Mouse (Mus musculus): ENCODE results near the gene Acer1. TPM values are rescaled to one million over a fixed set of nuclear protein-coding genes. Genes with fewer than 3 reads are reported as not detected.
"Not testable (repeated sequence)": the region's sequence is repeated elsewhere in the genome, so short reads cannot be mapped to it uniquely, and the experiment has no call there.

The Acer1 gene
- polyA plus RNA-seq, 1 experiment from 2014 or later = not detected

DNA sequence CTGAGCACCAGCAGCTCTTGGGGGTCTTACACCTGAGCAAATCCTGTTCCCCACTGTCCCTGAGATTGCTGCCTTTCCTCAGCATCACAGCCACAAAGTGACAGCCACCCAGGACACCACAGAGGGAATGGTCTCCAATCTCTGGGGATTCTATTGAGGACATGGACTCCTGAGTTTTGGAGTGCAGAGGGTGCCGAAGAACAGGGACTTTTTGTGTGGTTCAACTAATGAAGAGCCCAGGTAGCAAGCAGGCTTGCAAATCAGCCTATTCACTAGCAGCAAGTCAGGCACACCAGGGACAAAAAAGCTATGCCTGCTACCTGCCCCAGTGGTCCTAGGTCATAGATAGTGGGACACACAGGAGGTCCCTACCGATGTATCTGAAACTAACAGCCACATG lies 48.5 kb downstream of the Acer1 start:
- 91% methylated on average over 2 of the region's 2 CpGs for WGBS
- Histone ChIP-seq H3K9ac (peak overlapping the region; percentile 98), H3K27ac (replicated peaks) (no peak overlapping the region), H3K4me2 (peak overlapping the region; percentile 95), H3K27me3 (0 out of 2 replicates have a peak, but pooled peaks cover 4% of the 10 kb centered on the region), H3K4me3 (peak overlapping the region; percentile 95), H3K9me3 (no peaks in the 10 kb centered on the region), H3K4me1 (replicated peaks) (peaks cover 59% of the 10 kb centered on the region), H3K36me3 (0 out of 2 replicates have a peak, but pooled peaks cover 4% of the 10 kb centered on the region)
- no peak for ATAC-seq (ENCODE audit: low read depth)

- ATAC-seq (ENCODE audit: low read depth) = no peak
- no peaks in the 10 kb centered on the region for H3K27me3 ChIP-seq
- no peak overlapping the region for H3K4me2 ChIP-seq
- H3K36me3 ChIP-seq = peaks cover 22% of the 10 kb centered on the region
- WGBS = 89% methylated on average over 8 of the region's 8 CpGs
- H3K4me3 ChIP-seq = no peak overlapping the region
- no peak overlapping the region for H3K9ac ChIP-seq
- H3K27ac ChIP-seq (replicated peaks) = no peak overlapping the region
- no peaks in the 10 kb centered on the region for H3K9me3 ChIP-seq
- H3K4me1 ChIP-seq (replicated peaks) = peaks cover 56% of the 10 kb centered on the region
Observed at GRCm38 (mm10) chr17:56930026-56930425, 51.9 kb downstream of the Acer1 start.

GRCm38 (mm10) chr17:56929530-56929929 lies 52.4 kb downstream of the Acer1 start:
- H3K27ac ChIP-seq (replicated peaks) = no peak overlapping the region
- H3K4me1 ChIP-seq (replicated peaks) = peaks cover 53% of the 10 kb centered on the region
- no peak overlapping the region for H3K4me3 ChIP-seq
- WGBS = 95% methylated on average over 1 of the region's 1 CpGs
- no peak for ATAC-seq (ENCODE audit: low read depth)
- H3K27me3 ChIP-seq = no peaks in the 10 kb centered on the region
- H3K4me2 ChIP-seq = no peak overlapping the region
- H3K9me3 ChIP-seq = no peaks in the 10 kb centered on the region
- H3K36me3 ChIP-seq = peaks cover 27% of the 10 kb centered on the region
- no peak overlapping the region for H3K9ac ChIP-seq

DNA sequence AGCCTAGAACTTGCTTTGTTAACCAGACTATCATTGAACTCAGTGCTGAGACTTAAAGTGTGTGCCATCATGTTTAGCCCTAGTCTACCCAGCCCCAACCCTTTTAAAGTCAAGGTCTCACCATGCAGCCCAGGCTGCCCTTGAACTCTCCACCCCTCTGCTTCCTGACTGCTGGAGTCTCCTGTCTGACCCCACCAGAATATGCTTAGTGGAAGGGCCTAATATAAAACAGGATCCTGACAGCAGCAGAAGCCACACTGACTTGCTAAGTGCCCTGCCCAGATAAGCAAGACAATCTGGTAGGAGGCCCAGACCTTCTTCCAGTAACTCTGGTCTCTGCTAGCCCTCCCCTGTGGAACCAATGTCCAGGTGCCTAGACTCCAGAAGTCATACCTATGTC lies 52.8 kb downstream of the Acer1 start:
- no peak overlapping the region for H3K9ac ChIP-seq
- H3K27ac ChIP-seq (replicated peaks) = no peak overlapping the region
- no peaks in the 10 kb centered on the region for H3K27me3 ChIP-seq
- H3K36me3 ChIP-seq = peaks cover 31% of the 10 kb centered on the region
- no peaks in the 10 kb centered on the region for H3K9me3 ChIP-seq
- no peak for ATAC-seq (ENCODE audit: low read depth)
- no peak overlapping the region for H3K4me3 ChIP-seq
- peaks cover 49% of the 10 kb centered on the region for H3K4me1 ChIP-seq (replicated peaks)
- no peak overlapping the region for H3K4me2 ChIP-seq

- no peak overlapping the region for H3K27ac ChIP-seq (replicated peaks)
- no peak overlapping the region for H3K4me3 ChIP-seq
- no peak for ATAC-seq (ENCODE audit: low read depth)
- WGBS = 96% methylated on average over 2 of the region's 2 CpGs
- H3K27me3 ChIP-seq = no peaks in the 10 kb centered on the region
- H3K9ac ChIP-seq = no peak overlapping the region
- no peak overlapping the region for H3K4me2 ChIP-seq
- H3K36me3 ChIP-seq = peaks cover 52% of the 10 kb centered on the region
- H3K4me1 ChIP-seq (replicated peaks) = peaks cover 18% of the 10 kb centered on the region
- no peaks in the 10 kb centered on the region for H3K9me3 ChIP-seq
Observed at GRCm38 (mm10) chr17:56925998-56926397, 55.9 kb downstream of the Acer1 start.

- H3K4me2 ChIP-seq = no peak overlapping the region
- H3K4me1 ChIP-seq (replicated peaks) = no peaks in the 10 kb centered on the region
- ATAC-seq (ENCODE audit: low read depth) = no peak
- H3K27me3 ChIP-seq = no peaks in the 10 kb centered on the region
- H3K4me3 ChIP-seq = no peak overlapping the region
- H3K36me3 ChIP-seq = peaks cover 86% of the 10 kb centered on the region
- WGBS = 79% methylated on average over 3 of the region's 3 CpGs
- no peaks in the 10 kb centered on the region for H3K9me3 ChIP-seq
- H3K9ac ChIP-seq = no peak overlapping the region
- H3K27ac ChIP-seq (replicated peaks) = no peak overlapping the region
Observed at GRCm38 (mm10) chr17:56919725-56920124, 62.2 kb downstream of the Acer1 start.

DNA sequence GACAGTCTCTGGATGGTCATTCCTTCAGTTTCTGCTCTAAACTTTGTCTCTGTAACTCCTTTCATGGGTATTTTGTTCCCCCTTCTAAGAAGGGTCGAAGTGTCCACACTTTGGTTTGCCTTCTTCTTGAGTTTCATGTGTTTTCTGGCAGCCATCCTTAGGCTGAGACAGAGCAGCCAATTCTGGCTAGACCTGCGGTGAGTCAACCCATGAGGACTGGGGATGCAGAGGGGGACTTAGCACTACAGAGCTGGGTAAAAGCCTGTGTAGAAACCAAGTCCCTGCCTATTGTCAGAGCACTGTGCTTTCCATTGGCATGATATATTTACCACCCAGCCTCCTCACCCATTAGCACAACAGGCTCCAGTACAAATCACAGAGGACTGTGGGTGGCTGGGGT lies 64.8 kb downstream of the Acer1 start:
- Histone ChIP-seq H3K4me3 (no peak overlapping the region), H3K4me2 (no peak overlapping the region), H3K27me3 (no peaks in the 10 kb centered on the region), H3K36me3 (peaks cover 91% of the 10 kb centered on the region), H3K27ac (replicated peaks) (no peak overlapping the region), H3K9me3 (no peaks in the 10 kb centered on the region), H3K9ac (no peak overlapping the region), H3K4me1 (replicated peaks) (no peaks in the 10 kb centered on the region)
- no peak for ATAC-seq (ENCODE audit: low read depth)
- 93% methylated on average over 2 of the region's 2 CpGs for WGBS

- H3K9ac ChIP-seq = no peak overlapping the region
- H3K9me3 ChIP-seq = no peaks in the 10 kb centered on the region
- no peak overlapping the region for H3K27ac ChIP-seq (replicated peaks)
- no peaks in the 10 kb centered on the region for H3K27me3 ChIP-seq
- H3K4me3 ChIP-seq = no peak overlapping the region
- H3K4me2 ChIP-seq = no peak overlapping the region
- H3K4me1 ChIP-seq (replicated peaks) = no peaks in the 10 kb centered on the region
- H3K36me3 ChIP-seq = peaks cover 90% of the 10 kb centered on the region
- ATAC-seq (ENCODE audit: low read depth) = no peak
Observed at GRCm38 (mm10) chr17:56913444-56913843, 68.5 kb downstream of the Acer1 start.

DNA sequence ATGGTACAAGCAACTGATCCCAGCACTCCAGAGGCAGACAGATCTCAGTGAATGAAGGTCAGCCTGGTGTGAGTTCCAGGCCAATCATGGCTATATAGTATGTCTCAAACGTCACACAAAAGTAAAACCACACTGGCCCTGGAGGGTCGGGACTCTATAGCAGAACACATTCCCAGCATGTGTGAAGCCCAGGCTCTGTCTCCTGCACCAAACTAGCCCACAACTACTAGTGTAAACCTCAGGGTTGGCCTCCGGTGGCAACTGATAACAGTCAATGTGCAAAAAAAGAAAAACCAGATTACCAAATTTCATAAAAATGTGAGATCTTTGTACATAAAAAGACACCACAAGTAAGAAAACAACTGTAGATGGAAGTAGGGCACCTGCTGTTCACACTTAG lies 68.9 kb downstream of the Acer1 start:
- 96% methylated on average over 3 of the region's 3 CpGs for WGBS
- Histone ChIP-seq H3K9ac (no peak overlapping the region), H3K9me3 (no peaks in the 10 kb centered on the region), H3K27me3 (no peaks in the 10 kb centered on the region), H3K27ac (replicated peaks) (no peak overlapping the region), H3K4me1 (replicated peaks) (no peaks in the 10 kb centered on the region), H3K4me3 (no peak overlapping the region), H3K4me2 (no peak overlapping the region), H3K36me3 (peaks cover 90% of the 10 kb centered on the region)
- ATAC-seq (ENCODE audit: low read depth) = no peak

GRCm38 (mm10) chr17:56909764-56910163 lies 72.2 kb downstream of the Acer1 start:
- H3K4me1 ChIP-seq (replicated peaks); H3K27ac ChIP-seq (replicated peaks); ATAC-seq (ENCODE audit: low read depth); H3K9ac ChIP-seq; H3K9me3 ChIP-seq; H3K4me2 ChIP-seq; H3K27me3 ChIP-seq; H3K4me3 ChIP-seq: not testable (repeated sequence)
- H3K36me3 ChIP-seq = peaks cover 84% of the 10 kb centered on the region
- WGBS = 92% methylated on average over 2 of the region's 2 CpGs

DNA sequence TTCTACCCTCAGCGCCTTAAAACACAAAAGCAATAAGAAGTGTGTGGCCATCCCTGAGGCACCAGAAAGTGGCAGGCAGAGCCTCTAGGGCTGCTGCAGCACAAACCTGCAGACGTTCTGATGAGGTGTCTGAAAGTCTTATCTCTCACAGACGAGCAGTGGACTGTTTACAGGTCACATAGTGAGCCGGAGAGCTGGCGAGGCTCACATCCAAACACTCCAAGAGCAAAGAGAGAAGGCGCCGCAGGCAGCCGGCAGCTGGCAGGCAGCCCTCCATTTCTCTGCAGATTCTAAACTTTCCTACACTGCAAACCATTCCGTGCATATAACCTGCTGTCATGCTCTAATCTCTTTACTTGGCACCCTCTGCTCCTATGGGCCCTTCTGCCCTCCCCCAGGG lies 74.0 kb downstream of the Acer1 start:
- peaks cover 82% of the 10 kb centered on the region for H3K36me3 ChIP-seq
- no peak overlapping the region for H3K4me3 ChIP-seq

GRCm38 (mm10) chr17:56907096-56907495 lies 74.8 kb downstream of the Acer1 start:
- peaks cover 82% of the 10 kb centered on the region for H3K36me3 ChIP-seq
- H3K27ac ChIP-seq (replicated peaks) = no peak overlapping the region
- no peaks in the 10 kb centered on the region for H3K9me3 ChIP-seq
- WGBS = 94% methylated on average over 5 of the region's 5 CpGs
- H3K4me1 ChIP-seq (replicated peaks) = no peaks in the 10 kb centered on the region
- no peak overlapping the region for H3K4me2 ChIP-seq
- H3K4me3 ChIP-seq = no peak overlapping the region
- H3K27me3 ChIP-seq = no peaks in the 10 kb centered on the region
- no peak overlapping the region for H3K9ac ChIP-seq
- no peak for ATAC-seq (ENCODE audit: low read depth)

More for the DNA sequence above, 74.0 kb downstream of the Acer1 start:
- no peak for ATAC-seq (ENCODE audit: low read depth)
- H3K4me1 ChIP-seq (replicated peaks) = no peaks in the 10 kb centered on the region
- WGBS = 88% methylated on average over 9 of the region's 9 CpGs
- no peaks in the 10 kb centered on the region for H3K9me3 ChIP-seq
- no peak overlapping the region for H3K27ac ChIP-seq (replicated peaks)
- H3K9ac ChIP-seq = no peak overlapping the region
- H3K27me3 ChIP-seq = no peaks in the 10 kb centered on the region
- no peak overlapping the region for H3K4me2 ChIP-seq

GRCm38 (mm10) chr17:56906166-56906565 lies 75.8 kb downstream of the Acer1 start:
- Histone ChIP-seq H3K27me3 (no peaks in the 10 kb centered on the region), H3K36me3 (peaks cover 82% of the 10 kb centered on the region), H3K9me3 (no peaks in the 10 kb centered on the region), H3K4me2 (no peak overlapping the region), H3K4me3 (no peak overlapping the region), H3K27ac (replicated peaks) (no peak overlapping the region), H3K4me1 (replicated peaks) (no peaks in the 10 kb centered on the region), H3K9ac (no peak overlapping the region)
- no peak for ATAC-seq (ENCODE audit: low read depth)
- 96% methylated on average over 3 of the region's 3 CpGs for WGBS
